Mouse (Mus musculus) thymus, adult 2 months (tissue): ENCODE measurements around the gene Gmpr.

Source experiments
- CTCF ChIP-seq: fragments of 200-500 bp; IDR thresholded peaks from 2 replicates; pipeline ENCODE4 v1.5.1; 2012; ENCODE audit warnings: mild to moderate bottlenecking, control low read depth, low read length, moderate library complexity, borderline replicate concordance; ENCODE audit not compliant: control insufficient read depth, poor library complexity, insufficient read depth; ENCODE audit errors: extremely low read depth
- POLR2A ChIP-seq: fragments of 200-500 bp; IDR thresholded peaks from 2 replicates; pipeline ENCODE4 v1.6.1; 2012; ENCODE audit warnings: mild to moderate bottlenecking, low read length, control low read depth, moderate library complexity; ENCODE audit not compliant: control insufficient read depth, poor library complexity, insufficient read depth; ENCODE audit errors: extremely low read depth

- TF ChIP-seq POLR2A (no peak), CTCF (no peak)
These were observed 37.6 kb upstream of the Gmpr start for GRCm38 (mm10) chr13:45469481-45470301.
